Mouse (Mus musculus): Measurements from ENCODE around the gene Mchr1. TPM values are rescaled to one million over a fixed set of nuclear protein-coding genes. Genes with fewer than 3 reads are reported as not detected.
A peak's percentile ranks its signal among the peaks of the same experiment; 100 is the strongest.

The Mchr1 gene
- polyA plus RNA-seq, 1 experiment from 2014 or later, result 0.25 TPM

DNA sequence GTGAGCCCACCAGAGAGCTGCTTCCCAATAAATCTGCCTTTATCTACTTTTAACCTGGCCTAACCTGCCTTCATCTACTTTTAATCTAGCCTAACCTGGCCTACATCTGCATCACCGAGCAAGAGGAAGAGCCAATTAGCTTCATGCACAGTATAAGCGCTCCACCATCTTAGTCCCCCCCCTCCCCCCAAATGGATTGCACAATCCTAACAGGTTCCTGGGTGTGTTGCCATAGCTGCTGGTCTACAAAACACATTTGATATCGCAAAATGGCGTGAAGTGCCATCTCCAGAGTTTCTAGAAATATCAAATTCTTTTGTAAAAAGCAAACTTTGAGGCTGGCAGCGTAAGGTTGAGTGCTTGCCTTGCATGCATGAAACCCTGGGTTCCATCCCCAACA lies 24.0 kb downstream of the Mchr1 start:
- no peaks in the 10 kb centered on the region for H3K9me3 ChIP-seq (replicated peaks)
- no peaks in the 10 kb centered on the region for H3K36me3 ChIP-seq
- no peaks in the 10 kb centered on the region for H3K27me3 ChIP-seq (ENCODE audit: low read depth, poor library complexity, severe bottlenecking)
- 95% methylated on average over 5 of the region's 5 CpGs for WGBS
- no peak overlapping the region for H3K4me3 ChIP-seq
- peaks cover 13% of the 10 kb centered on the region for H3K4me1 ChIP-seq
- no peak for DNase-seq (ENCODE audit: low spot score)
- no peak overlapping the region for H3K27ac ChIP-seq

DNA sequence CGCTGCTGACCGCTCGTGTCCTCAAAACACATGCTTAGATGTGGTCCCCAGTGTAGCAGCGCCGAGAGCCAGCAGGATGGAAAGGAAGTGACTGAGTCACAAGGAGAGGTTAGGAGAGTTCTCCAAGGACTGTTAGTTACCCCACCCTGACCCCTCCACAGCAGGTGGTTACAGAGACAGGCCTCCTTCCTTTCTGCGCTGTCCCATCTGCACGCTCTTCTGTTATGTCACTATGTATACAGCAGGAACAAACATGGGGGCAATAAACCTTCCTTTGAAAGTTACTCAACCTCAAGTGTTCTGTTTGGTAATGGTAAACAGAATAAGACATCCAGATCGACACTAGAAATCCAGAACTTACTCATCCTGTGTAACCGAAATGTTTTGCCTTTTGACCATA lies 24.9 kb downstream of the Mchr1 start:
- H3K9me3 ChIP-seq (replicated peaks), result no peaks in the 10 kb centered on the region
- WGBS, result 85% methylated on average over 9 of the region's 9 CpGs
- no peaks in the 10 kb centered on the region for H3K36me3 ChIP-seq
- H3K4me3 ChIP-seq, result no peak overlapping the region
- no peak overlapping the region for H3K27ac ChIP-seq
- DNase-seq (ENCODE audit: low spot score), result no peak
- peaks cover 9% of the 10 kb centered on the region for H3K4me1 ChIP-seq
- H3K27me3 ChIP-seq (ENCODE audit: low read depth, poor library complexity, severe bottlenecking), result 0 out of 2 replicates have a peak, but pooled peaks cover 4% of the 10 kb centered on the region

DNA sequence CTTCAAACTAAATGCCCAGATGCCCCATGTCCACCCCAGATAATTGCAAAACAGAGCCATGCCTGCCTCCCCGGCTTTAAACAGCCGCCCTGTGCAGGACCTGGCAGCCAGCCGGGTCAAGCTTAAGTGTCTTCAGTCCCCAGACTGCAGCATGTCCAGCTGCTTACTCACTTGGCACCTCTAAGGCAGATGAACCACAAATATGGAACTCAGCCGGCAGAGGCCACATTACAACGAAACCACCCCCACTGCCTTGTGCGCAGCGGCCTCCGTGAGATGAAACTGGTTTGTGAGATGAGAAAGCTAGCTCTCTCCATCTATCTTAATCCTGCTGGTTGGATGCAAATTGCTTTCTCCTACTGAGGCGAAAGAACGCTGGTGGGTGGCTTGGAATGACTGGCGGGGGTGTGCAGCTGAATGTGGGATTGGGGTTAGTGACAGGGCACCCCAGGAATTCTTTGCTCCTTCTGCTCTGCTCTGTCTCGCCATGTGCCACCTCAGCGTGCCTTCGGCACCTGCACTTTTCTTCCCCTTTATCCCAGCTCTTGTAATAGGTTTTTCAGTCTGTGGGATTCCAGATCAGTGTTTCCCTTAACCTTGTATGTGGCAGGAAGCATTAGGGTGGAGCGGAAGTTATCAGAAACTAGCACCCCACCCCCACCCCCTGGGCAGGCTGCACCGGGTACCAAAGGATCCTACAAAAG lies 29.2 kb downstream of the Mchr1 start:
- H3K4me3 ChIP-seq, result no peak overlapping the region
- WGBS, result 52% methylated on average over 16 of the region's 16 CpGs

DNA sequence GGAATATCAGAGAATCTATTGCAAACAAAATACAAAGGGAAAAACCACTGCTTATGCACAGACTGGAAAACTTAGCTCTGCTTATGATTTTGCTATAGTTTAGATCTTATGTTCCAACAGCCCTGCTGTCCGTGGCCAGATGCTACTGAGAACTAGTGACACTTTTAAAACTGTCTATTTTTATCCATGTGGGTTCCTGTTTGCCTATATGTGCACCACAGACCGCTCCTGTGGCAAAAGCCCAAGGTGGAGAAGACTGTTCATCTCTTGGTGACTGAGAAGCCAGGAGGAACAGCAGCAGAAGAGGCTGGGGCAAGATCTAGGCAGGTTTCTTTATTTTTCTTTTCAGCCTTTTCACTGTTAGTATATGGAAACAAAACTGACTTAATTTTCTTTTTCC lies 32.1 kb downstream of the Mchr1 start:
- Histone ChIP-seq H3K27ac (no peak overlapping the region), H3K4me1 (peaks cover 4% of the 10 kb centered on the region), H3K9me3 (replicated peaks) (no peaks in the 10 kb centered on the region), H3K4me3 (no peak overlapping the region), H3K36me3 (no peaks in the 10 kb centered on the region), H3K27me3 (ENCODE audit: low read depth, poor library complexity, severe bottlenecking) (0 out of 2 replicates have a peak, but pooled peaks cover 4% of the 10 kb centered on the region)
- WGBS, result 79% methylated on average over 2 of the region's 2 CpGs
- DNase-seq (ENCODE audit: low spot score), result no peak

More for the DNA sequence above, 29.2 kb downstream of the Mchr1 start:
- H3K9me3 ChIP-seq (replicated peaks), result no peaks in the 10 kb centered on the region
- H3K36me3 ChIP-seq, result no peaks in the 10 kb centered on the region
- no peak overlapping the region for H3K27ac ChIP-seq
- no peaks in the 10 kb centered on the region; the same call in 1 of the 2 replicates for H3K4me1 ChIP-seq
- no peak for DNase-seq (ENCODE audit: low spot score)
- 0 out of 2 replicates have a peak, but pooled peaks cover 4% of the 10 kb centered on the region for H3K27me3 ChIP-seq (ENCODE audit: low read depth, poor library complexity, severe bottlenecking)

DNA sequence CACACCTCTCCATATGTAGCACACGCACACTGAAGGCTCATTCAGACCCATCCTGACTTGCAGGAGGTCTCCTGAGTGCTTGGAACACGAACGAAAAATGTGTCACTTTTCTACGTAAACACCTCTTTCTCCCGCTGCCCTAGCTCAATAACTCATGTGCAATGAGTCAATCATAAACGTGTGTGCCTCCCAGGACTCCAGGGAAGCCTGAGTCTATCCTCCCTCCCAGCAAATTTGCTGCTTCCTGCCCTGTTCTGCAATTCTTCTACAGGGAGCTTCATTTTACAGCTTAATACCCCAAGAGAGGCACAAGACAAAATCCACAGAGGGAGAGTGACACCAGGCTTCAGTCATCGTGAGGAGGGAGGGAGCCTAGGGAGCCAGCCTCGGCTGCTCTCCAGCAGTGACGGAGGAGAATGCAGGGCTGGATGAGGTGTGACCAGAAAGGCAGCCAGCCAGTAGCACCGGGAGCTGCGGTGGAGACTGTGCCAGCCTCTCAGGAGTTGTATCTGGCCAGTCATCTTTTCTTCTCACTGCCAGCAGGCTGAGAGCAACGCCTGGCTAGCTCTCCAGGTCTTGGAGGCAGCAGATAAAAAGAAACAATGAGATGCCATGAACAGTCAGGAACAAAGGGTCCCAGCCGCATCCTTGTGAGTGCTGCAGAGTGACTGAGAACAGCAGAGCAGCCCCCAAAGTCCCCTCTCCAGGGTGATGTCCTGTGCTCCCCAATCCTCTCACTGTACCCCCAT lies 37.2 kb downstream of the Mchr1 start:
- H3K27ac ChIP-seq, result 0 out of 2 replicates have a peak overlapping the region, but pooled peaks have one; percentile 56
- no peak for DNase-seq (ENCODE audit: low spot score)
- no peaks in the 10 kb centered on the region for H3K27me3 ChIP-seq (ENCODE audit: low read depth, poor library complexity, severe bottlenecking)
- no peak overlapping the region for H3K4me3 ChIP-seq
- 20% methylated on average over 13 of the region's 13 CpGs for WGBS
- H3K36me3 ChIP-seq, result no peaks in the 10 kb centered on the region
- H3K4me1 ChIP-seq, result peaks cover 26% of the 10 kb centered on the region
- H3K9me3 ChIP-seq (replicated peaks), result no peaks in the 10 kb centered on the region

DNA sequence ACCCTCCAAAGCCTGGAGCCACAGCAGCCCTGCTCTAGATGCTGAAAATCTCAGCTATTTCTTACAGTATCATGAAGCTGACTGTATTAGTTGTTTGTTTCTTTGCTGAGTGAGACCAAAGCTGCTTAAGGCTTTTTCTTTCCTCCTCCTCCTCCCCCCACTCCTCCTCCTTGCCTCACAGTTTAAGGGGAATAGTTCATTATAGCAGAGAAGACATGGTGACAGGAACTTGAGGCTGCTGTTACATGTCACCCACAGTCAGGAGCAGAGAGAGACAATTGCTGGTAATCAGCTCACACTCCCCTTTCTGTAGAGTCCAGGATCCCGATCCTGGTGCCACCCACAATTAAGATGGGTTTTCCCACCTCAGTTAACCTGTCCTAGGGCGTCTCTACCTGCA lies 38.1 kb downstream of the Mchr1 start:
- WGBS, result 38% methylated on average over 2 of the region's 2 CpGs
- no peak overlapping the region for H3K27ac ChIP-seq
- DNase-seq (ENCODE audit: low spot score), result no peak
- H3K4me1 ChIP-seq, result peaks cover 35% of the 10 kb centered on the region
- no peak overlapping the region for H3K4me3 ChIP-seq
- no peaks in the 10 kb centered on the region for H3K27me3 ChIP-seq (ENCODE audit: low read depth, poor library complexity, severe bottlenecking)
- H3K36me3 ChIP-seq, result no peaks in the 10 kb centered on the region
- H3K9me3 ChIP-seq (replicated peaks), result no peaks in the 10 kb centered on the region

DNA sequence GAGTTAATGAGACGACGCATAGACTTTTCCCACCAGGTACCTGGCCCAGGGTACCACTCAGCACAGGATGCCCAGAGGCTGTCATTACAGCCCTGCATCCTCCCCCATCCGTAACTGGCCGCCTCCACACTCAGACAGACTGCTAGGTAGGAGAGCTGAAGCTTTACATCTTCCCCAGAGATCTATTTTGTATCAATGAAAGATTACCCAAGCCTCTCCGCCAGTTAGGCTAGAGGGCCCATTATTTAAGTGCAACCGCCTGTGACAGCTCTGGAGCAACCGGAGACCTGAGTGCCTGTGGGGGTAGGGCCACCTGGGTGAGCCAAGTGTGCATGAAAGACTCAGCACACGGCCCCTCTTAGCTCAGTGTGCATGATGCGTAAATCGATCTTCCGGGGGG lies 42.6 kb downstream of the Mchr1 start:
- H3K9me3 ChIP-seq (replicated peaks), result no peaks in the 10 kb centered on the region
- H3K4me3 ChIP-seq, result peak overlapping the region; percentile 9; the same call in 1 of the 2 replicates
- H3K4me1 ChIP-seq, result peaks cover 44% of the 10 kb centered on the region
- H3K27me3 ChIP-seq (ENCODE audit: low read depth, poor library complexity, severe bottlenecking), result no peaks in the 10 kb centered on the region
- peak overlapping the region; percentile 64 for H3K27ac ChIP-seq
- no peaks in the 10 kb centered on the region for H3K36me3 ChIP-seq
- 13% methylated on average over 11 of the region's 11 CpGs for WGBS
- DNase-seq (ENCODE audit: low spot score), result peak; percentile 60

DNA sequence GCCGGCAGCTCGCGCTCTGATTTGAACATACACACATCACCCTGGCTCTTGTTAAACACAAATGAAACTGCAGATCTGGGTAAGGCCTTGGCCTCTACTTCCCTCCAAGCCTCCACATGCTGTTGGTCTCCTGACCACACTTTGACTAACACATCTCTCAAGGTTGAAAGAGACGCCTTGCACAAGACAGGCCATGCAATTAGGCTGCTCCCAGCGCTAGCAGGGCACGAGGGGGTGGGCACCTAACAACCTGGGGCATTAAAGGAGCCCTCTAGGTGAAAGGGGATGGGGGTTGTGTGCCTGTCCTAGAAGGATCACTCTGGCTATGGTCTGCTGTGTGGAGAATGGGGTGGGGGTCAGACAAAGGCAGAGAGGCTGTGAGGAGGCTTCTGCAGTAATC lies 43.4 kb downstream of the Mchr1 start:
- no peaks in the 10 kb centered on the region for H3K36me3 ChIP-seq
- no peaks in the 10 kb centered on the region for H3K27me3 ChIP-seq (ENCODE audit: low read depth, poor library complexity, severe bottlenecking)
- H3K4me1 ChIP-seq, result peaks cover 39% of the 10 kb centered on the region
- peak overlapping the region; percentile 69; the same call in 1 of the 2 replicates for H3K27ac ChIP-seq
- no peak for DNase-seq (ENCODE audit: low spot score)
- H3K9me3 ChIP-seq (replicated peaks), result no peaks in the 10 kb centered on the region
- no peak overlapping the region for H3K4me3 ChIP-seq
- 75% methylated on average over 6 of the region's 6 CpGs for WGBS

DNA sequence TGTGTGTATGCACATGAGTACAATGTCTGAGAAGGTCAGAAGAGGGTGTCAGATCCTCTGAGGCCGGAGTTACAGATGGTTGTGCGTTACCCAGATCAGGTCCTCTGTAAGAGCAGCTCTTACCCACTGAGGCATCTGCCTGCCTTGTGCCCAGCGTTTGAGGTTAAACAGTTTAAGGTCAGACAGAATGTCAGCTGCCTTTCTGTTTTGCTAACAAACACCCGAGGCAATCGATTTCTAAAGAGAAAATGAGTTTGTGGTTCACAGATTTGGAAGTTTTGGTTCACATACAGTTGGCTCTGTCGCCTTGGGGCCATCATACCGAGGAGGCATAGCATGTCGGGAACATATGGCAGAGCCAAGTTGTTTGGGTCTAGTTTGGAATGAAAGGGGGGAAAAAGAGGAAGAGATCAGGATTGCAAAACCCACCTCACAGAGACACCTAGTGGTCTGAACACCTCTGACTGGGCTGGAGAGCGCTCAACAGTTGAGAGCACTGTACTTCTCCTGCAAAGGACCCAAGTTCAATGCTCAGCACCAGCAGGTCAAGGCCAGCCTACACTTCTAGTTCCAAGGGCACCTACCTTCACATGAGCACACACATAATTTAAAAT lies 48.9 kb downstream of the Mchr1 start:
- H3K9me3 ChIP-seq (replicated peaks), result no peaks in the 10 kb centered on the region
- H3K4me3 ChIP-seq, result no peak overlapping the region
- 80% methylated on average over 9 of the region's 9 CpGs for WGBS
- H3K27ac ChIP-seq, result no peak overlapping the region
- no peaks in the 10 kb centered on the region for H3K36me3 ChIP-seq
- peaks cover 10% of the 10 kb centered on the region for H3K4me1 ChIP-seq
- H3K27me3 ChIP-seq (ENCODE audit: low read depth, poor library complexity, severe bottlenecking), result no peaks in the 10 kb centered on the region
- DNase-seq (ENCODE audit: low spot score), result no peak

Other genes with a start within 250 kb of the Mchr1 start
- gene Mrtfa, start 44.7 kb upstream of the Mchr1 start, polyA plus RNA-seq (2016; fragmentation: Nextera tagmentation; extraction: Ambion mirVana), result 24.0 and 24.9 TPM in 2 replicates
- gene Slc25a17, start 125.3 kb downstream of the Mchr1 start, polyA plus RNA-seq (2016; fragmentation: Nextera tagmentation; extraction: Ambion mirVana), result 86.9 and 93.6 TPM in 2 replicates
- 222 and 234 TPM in 2 replicates for gene St13, start 164.6 kb downstream of the Mchr1 start, polyA plus RNA-seq (2016; fragmentation: Nextera tagmentation; extraction: Ambion mirVana)
- gene Xpnpep3, start 164.6 kb downstream of the Mchr1 start, polyA plus RNA-seq (2016; fragmentation: Nextera tagmentation; extraction: Ambion mirVana), result 13.9 and 14.1 TPM in 2 replicates
- gene Dnajb7, start 172.8 kb downstream of the Mchr1 start, polyA plus RNA-seq (2016; fragmentation: Nextera tagmentation; extraction: Ambion mirVana), result 3.0 and 4.0 TPM in 2 replicates
- gene Rbx1, start 230.8 kb downstream of the Mchr1 start, polyA plus RNA-seq (2016; fragmentation: Nextera tagmentation; extraction: Ambion mirVana), result 590 and 611 TPM in 2 replicates

Data from limb, embryonic 10.5 days (tissue).